Mouse (Mus musculus) liver, adult 2 months (tissue): ENCODE results near the gene Umad1. TPM values are rescaled to one million over a fixed set of nuclear protein-coding genes. Genes with fewer than 3 reads are reported as not detected.

Source experiments
- DNase-seq: peaks from one replicate; pipeline ENCODE4 v3.0.0-alpha.2; 2011; ENCODE audit warnings: low read depth, low spot score; ENCODE audit errors: extremely low read depth
- H3K27ac ChIP-seq: fragments of 200-500 bp; replicated peaks from 2 replicates; pipeline ENCODE4 v1.5.1; 2012; ENCODE audit warnings: low read depth, mild to moderate bottlenecking, control low read depth, inconsistent platforms, low read length; ENCODE audit not compliant: insufficient read depth
- H3K27me3 ChIP-seq: fragments of 200-500 bp; 2 replicates; pipeline ENCODE4 v1.6.1; 2012; ENCODE audit warnings: mild to moderate bottlenecking, moderate library complexity, low read length, inconsistent platforms; ENCODE audit not compliant: control insufficient read depth, insufficient read depth
- H3K36me3 ChIP-seq: fragments of 200-500 bp; 2 replicates; pipeline ENCODE4 v1.6.1; 2012; ENCODE audit warnings: low read length, inconsistent platforms; ENCODE audit not compliant: control insufficient read depth, insufficient read depth
- H3K4me1 ChIP-seq: fragments of 200-500 bp; 2 replicates; pipeline ENCODE4 v1.6.1; 2011; ENCODE audit warnings: low read length; ENCODE audit not compliant: control insufficient read depth, insufficient read depth
- H3K4me3 ChIP-seq: fragments of 200-500 bp; 2 replicates; pipeline ENCODE4 v1.5.1; 2011; ENCODE audit warnings: low read depth, mild to moderate bottlenecking, control low read depth, low read length, moderate library complexity; ENCODE audit not compliant: insufficient read depth
- H3K79me2 ChIP-seq: fragments of 200-500 bp; 2 replicates; pipeline ENCODE4 v1.6.1; 2012; ENCODE audit warnings: inconsistent platforms, mild to moderate bottlenecking, low read length, moderate library complexity; ENCODE audit not compliant: control insufficient read depth, insufficient read depth
- H3K9ac ChIP-seq: fragments of 200-500 bp; 2 replicates; pipeline ENCODE4 v1.6.1; 2012; ENCODE audit warnings: low read depth, mild to moderate bottlenecking, control low read depth, inconsistent platforms, low read length
- CTCF ChIP-seq: fragments of 200-500 bp; IDR thresholded peaks from 2 replicates; pipeline ENCODE4 v1.5.1; 2011; ENCODE audit warnings: low read depth, low read length, control low read depth
- POLR2A ChIP-seq: fragments of 200-500 bp; IDR thresholded peaks from 2 replicates; pipeline ENCODE4 v1.6.1; 2011; ENCODE audit warnings: low read length, control low read depth; ENCODE audit not compliant: insufficient read depth; ENCODE audit errors: extremely low read depth
- WGBS: fragments of 180-500 bp; shearing (Covaris S2); methylation state at CpG from one replicate; pipeline ENCODE4 v1.1.7; 2018; 5-methylcytosine and 5-hydroxymethylcytosine counted together
- polyA plus RNA-seq: library from polyadenylated mRNA; depleted of rRNA; stranded (reverse); fragments of >200 nt; gene quantifications from 2 replicates; pipeline ENCODE4 v1.2.3, GENCODE M21; 2012
- total RNA-seq: library from RNA; depleted of rRNA; stranded (reverse); fragments of >200 nt; gene quantifications from 2 replicates; pipeline ENCODE4 v1.2.3, GENCODE M21; 2014

Gene Umad1
- total and polyA plus RNA-seq, 2 experiments: 15.0 to 17.0 TPM

DNA sequence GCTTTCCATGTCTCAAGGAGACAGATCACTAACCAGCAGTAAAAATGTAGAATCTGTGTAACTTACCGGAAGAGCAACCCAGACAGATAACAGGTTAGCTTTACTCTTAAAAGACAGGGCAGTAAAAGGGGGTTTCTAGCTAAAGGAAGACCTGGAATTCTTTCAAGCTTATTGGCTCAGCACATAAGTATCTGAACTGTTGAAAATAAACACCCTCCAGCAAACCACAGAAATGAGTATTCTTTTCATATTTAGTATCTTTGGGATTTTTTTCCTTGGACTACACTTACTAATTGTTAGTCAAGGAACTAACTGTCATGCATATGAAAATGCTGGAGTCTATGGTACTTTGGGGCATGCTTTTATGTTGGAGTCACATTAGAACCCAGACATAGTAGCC lies 89.3 kb downstream of the Umad1 start:
- TF ChIP-seq POLR2A (no peak), CTCF (no peak)

DNA sequence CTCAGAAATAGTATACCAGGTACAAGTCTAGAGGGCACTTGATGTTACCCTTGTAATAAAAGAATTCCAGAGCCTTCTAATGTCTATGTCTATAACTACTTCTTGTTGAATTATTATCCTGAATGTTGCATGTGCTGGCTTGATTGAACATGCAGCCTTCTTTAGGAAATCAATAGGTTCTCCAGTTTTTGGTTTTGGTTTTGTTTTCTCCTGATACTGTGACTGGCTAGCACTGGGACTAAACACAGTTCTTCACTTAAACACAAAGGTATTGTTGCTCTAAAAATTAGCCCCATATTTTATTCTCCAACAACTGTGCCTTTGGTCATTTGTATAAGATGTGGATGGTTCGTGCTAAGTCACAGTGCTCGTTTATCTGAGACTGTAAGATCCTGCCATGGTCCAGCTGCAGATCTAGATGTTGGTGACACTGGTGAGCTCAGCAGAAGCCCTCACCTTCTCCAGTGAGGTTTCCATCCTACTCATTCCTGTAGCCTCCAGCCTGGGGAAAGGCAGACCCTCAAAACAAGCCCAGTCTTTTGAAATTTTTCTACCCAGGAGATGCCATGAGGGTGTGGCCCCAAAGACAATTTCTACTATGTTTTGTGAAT lies 90.1 kb downstream of the Umad1 start:
- peak; percentile 33 for DNase-seq
- no peak overlapping the region for H3K27ac ChIP-seq
- no peak overlapping the region for H3K4me3 ChIP-seq
- no peaks in the 10 kb centered on the region for H3K79me2 ChIP-seq
- H3K27me3 ChIP-seq: no peaks in the 10 kb centered on the region
- H3K4me1 ChIP-seq: peaks cover 2% of the 10 kb centered on the region; the same call in 1 of the 2 replicates
- WGBS: 74% methylated on average over 2 of the region's 2 CpGs
- no peak for TF ChIP-seq POLR2A
- TF ChIP-seq CTCF: no peak
- no peaks in the 10 kb centered on the region for H3K36me3 ChIP-seq
- no peak overlapping the region for H3K9ac ChIP-seq

More for the DNA sequence above, 89.3 kb downstream of the Umad1 start:
- no peaks in the 10 kb centered on the region for H3K27me3 ChIP-seq
- 98% methylated on average over 1 of the region's 1 CpGs for WGBS
- DNase-seq: no peak
- no peak overlapping the region for H3K27ac ChIP-seq
- H3K4me1 ChIP-seq: peaks cover 2% of the 10 kb centered on the region; the same call in 1 of the 2 replicates
- H3K9ac ChIP-seq: no peak overlapping the region
- no peak overlapping the region for H3K4me3 ChIP-seq
- H3K36me3 ChIP-seq: no peaks in the 10 kb centered on the region
- H3K79me2 ChIP-seq: no peaks in the 10 kb centered on the region

DNA sequence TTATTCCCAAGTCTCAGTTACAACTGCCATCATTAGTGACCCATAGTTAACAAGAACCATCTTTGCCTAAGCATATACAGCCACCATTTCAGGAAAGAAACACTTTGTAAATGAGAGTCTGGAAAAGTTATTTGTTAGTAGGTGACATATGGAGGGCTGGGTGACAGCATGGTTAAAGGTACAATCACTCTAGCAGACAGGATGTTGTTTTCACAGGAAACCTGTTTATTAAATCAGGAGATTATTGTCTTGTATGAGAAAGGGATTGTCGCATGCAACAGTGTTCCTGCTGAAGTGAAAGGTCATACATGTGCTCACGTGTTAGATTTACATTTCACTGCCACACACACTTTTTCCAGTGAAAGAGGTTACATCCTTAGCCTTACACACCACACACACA lies 92.4 kb downstream of the Umad1 start:
- DNase-seq: no peak
- Histone ChIP-seq H3K27ac (no peak overlapping the region), H3K79me2 (no peaks in the 10 kb centered on the region), H3K9ac (no peak overlapping the region), H3K27me3 (no peaks in the 10 kb centered on the region), H3K4me1 (peaks cover 2% of the 10 kb centered on the region; the same call in 1 of the 2 replicates), H3K4me3 (no peak overlapping the region), H3K36me3 (no peaks in the 10 kb centered on the region)
- TF ChIP-seq POLR2A (no peak), CTCF (no peak)
- 85% methylated on average over 2 of the region's 2 CpGs for whole genome bisulfite sequencing

DNA sequence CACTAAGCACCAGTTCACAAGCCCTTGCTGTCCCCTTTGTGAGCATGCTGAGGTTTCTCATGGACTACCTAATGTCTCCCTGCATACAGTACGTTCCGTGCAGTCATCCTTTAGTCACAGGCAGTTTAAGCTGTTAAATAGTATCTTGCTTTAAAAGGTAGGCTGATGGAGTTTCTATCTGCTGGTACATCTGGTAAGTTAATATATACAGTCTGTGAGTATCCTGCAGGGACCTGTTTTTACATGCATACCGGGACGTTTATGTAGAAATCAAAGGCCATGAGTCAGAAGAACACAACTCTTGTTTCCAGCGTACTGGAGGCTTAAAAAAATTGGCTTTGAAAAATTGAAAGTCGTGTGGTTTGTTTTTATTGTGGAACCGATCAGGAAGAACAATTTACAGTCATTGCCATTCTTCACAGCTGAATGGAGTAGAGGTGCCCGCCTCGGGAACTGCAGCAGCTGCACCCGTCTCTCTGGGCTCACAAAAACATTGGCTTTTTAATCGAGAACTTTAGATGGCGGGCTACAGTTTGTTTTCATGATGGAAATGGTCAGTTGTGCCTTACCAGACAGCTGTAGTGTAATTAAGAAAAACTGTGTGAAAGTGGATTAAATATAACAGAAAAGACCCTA lies 93.6 kb downstream of the Umad1 start:
- Histone ChIP-seq H3K4me3 (no peak overlapping the region), H3K4me1 (no peaks in the 10 kb centered on the region; the same call in 1 of the 2 replicates), H3K79me2 (no peaks in the 10 kb centered on the region), H3K36me3 (no peaks in the 10 kb centered on the region), H3K27ac (no peak overlapping the region), H3K9ac (no peak overlapping the region), H3K27me3 (no peaks in the 10 kb centered on the region)
- TF ChIP-seq POLR2A: no peak
- TF ChIP-seq CTCF: no peak
- DNase-seq: no peak
- 94% methylated on average over 12 of the region's 12 CpGs for WGBS

DNA sequence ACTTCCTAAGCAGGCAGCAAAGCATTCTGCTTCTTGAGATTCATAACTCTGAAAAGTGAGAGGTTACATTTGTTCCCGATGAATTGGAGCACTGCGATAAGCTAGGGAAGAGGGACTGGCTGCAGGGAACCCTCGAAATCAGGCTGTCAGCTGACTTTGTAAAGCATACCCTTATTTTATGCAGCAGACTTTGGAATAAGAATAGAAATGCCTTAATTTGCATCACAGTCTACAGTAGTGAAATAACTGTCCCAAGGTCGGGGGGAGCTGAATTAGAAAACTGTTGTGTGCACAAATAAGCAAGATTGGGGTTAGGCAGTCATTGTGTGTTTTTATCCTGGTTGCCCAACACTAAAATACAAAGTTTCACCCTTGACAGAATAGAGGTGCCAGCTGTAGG lies 94.4 kb downstream of the Umad1 start:
- Histone ChIP-seq H3K27me3 (no peaks in the 10 kb centered on the region), H3K79me2 (no peaks in the 10 kb centered on the region), H3K4me1 (no peaks in the 10 kb centered on the region; the same call in 1 of the 2 replicates), H3K4me3 (no peak overlapping the region), H3K9ac (no peak overlapping the region), H3K27ac (no peak overlapping the region), H3K36me3 (no peaks in the 10 kb centered on the region)
- 82% methylated on average over 4 of the region's 4 CpGs for WGBS
- DNase-seq: no peak
- TF ChIP-seq POLR2A (no peak), CTCF (no peak)

DNA sequence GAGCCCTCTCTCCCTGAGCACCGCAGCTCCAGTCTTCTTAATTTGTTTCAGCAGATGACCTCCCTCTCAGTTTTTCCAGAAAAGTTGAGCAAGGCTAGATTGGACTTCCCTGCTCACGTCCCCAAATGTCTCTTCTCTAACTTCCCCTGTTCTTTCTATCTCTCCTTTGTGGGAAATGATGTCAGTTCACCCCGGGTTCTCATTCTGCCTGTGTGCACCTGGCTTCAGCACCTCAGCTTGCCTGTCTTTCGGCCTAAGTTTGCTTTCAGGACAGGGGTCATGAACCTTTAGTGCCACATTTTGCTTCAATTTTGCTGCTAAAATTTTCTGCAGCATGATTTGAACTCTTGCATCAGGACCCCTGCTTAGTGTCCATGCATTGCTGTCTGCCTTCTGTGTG lies 95.8 kb downstream of the Umad1 start:
- H3K79me2 ChIP-seq: no peaks in the 10 kb centered on the region
- no peak for TF ChIP-seq CTCF
- TF ChIP-seq POLR2A: no peak
- no peak overlapping the region for H3K9ac ChIP-seq
- no peak overlapping the region for H3K4me3 ChIP-seq
- no peaks in the 10 kb centered on the region; the same call in 1 of the 2 replicates for H3K4me1 ChIP-seq
- no peak overlapping the region for H3K27ac ChIP-seq
- no peaks in the 10 kb centered on the region for H3K27me3 ChIP-seq
- H3K36me3 ChIP-seq: no peaks in the 10 kb centered on the region
- WGBS: 84% methylated on average over 4 of the region's 4 CpGs
- no peak for DNase-seq
